Mouse (Mus musculus) megakaryocyte-erythroid progenitor cell, adult 5 weeks (primary cell): ENCODE results near the gene Fndc3b. TPM values are rescaled to one million over a fixed set of nuclear protein-coding genes. Genes with fewer than 3 reads are reported as not detected.

Source experiments
- polyA plus RNA-seq: library from polyadenylated mRNA; stranded (reverse); fragments of >175 nt; gene quantifications from 2 replicates; pipeline ENCODE4 v1.2.3, GENCODE M21; 2012

Gene Fndc3b
- 10.7 and 12.4 TPM in 2 replicates for polyA plus RNA-seq

DNA sequence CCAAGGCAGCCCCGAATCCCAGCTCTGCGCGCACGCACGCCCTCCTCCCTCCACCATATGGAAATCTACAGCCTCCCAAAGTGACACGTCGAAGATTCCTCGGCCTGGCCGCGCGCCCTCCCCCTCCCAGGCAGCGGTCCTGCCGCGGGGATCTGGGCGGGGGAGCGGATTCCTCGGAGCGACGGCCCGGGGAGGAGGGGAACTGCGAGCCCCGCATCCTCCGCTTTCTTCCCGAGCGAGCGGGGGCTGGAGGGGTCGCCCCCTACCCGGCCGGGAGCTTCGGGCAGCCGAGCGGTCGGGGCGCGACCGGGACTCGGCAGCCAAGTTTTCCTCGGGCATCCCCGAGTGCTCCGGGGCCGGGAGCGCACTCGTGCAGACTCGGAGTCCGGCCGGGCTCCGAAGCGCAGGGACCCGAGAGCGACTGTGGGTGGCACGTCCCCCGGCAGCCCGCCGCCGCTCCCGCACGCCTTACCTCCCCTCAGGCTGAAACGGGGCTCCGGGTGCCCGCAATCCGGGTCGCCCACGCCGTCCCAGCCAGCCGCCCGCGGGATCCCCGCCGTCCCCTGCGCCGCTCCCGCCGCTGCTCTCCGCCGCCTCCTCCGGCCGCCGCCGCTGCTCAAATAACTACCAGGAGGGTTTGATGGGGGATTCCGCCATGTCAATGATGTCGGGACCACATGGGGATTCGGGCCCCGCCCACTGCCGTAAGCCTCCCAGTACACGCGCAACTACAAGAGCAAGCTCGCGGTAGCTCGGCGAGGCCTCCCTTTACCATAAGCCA, at the start of gene Fndc3b:
TSS of gene Fndc3b (minus strand) at position 660 of the 781 bp plus-strand sequence.

DNA sequence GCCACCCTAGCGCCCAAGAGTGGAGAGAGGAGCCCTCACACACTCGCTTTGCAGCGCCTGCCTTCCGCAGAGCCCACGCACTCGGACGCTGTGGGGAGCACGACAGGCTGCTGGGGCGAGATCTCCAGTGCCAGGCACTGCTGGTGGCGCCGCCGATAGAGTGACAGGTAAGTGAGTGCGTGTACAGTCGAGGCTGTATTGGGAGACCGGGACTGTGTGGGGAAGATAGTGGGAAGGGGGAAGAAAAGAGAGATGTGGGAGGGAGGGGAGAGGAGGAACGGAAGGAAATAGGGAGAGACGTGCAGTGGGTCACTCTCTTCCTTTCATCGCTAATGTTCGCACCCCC, 339.9 kb downstream of the Fndc3b start, which contains the start of gene Ghsr:
TSS of gene Ghsr (plus strand) at position 76 of the 346 bp plus-strand sequence.

Other genes starting within 250 kb of the Fndc3b start
- gene Tmem212, start 185.1 kb upstream of the Fndc3b start, polyA plus RNA-seq: not detected in 2 replicates
- 0.36 and 0.39 TPM in 2 replicates for gene Pld1, start 227.4 kb upstream of the Fndc3b start, polyA plus RNA-seq